Mouse (Mus musculus) splenic B cell, adult 2 months (primary cell): ENCODE results near the gene Ptprs.

Experiments used
- DNase-seq: peaks from one replicate; pipeline ENCODE4 v3.0.0-alpha.2; 2011; ENCODE audit warnings: low read depth, low spot score
- H3K27me3 ChIP-seq: 2 replicates; pipeline ENCODE4 v1.6.1; 2012; ENCODE audit warnings: mild to moderate bottlenecking, low read length, moderate library complexity, mixed read lengths; ENCODE audit not compliant: control insufficient read depth, poor library complexity, insufficient read depth, severe bottlenecking
- H3K36me3 ChIP-seq: 2 replicates; pipeline ENCODE4 v1.6.1; 2012; ENCODE audit warnings: mild to moderate bottlenecking, low read length, moderate library complexity, mixed read lengths; ENCODE audit not compliant: control insufficient read depth, poor library complexity, insufficient read depth, severe bottlenecking

The Ptprs gene

GRCm38 (mm10) chr17:56442316-56442715, 34.0 kb downstream of the Ptprs start:
- no peak for DNase-seq
- H3K27me3 ChIP-seq, result no peaks in the 10 kb centered on the region

GRCm38 (mm10) chr17:56439731-56440460, 36.4 kb downstream of the Ptprs start:
- no peak for DNase-seq
- Histone ChIP-seq H3K27me3 (no peaks in the 10 kb centered on the region), H3K36me3 (no peaks in the 10 kb centered on the region)

More at GRCm38 (mm10) chr17:56442316-56442715, 34.0 kb downstream of the Ptprs start:
- H3K36me3 ChIP-seq, result no peaks in the 10 kb centered on the region

DNA sequence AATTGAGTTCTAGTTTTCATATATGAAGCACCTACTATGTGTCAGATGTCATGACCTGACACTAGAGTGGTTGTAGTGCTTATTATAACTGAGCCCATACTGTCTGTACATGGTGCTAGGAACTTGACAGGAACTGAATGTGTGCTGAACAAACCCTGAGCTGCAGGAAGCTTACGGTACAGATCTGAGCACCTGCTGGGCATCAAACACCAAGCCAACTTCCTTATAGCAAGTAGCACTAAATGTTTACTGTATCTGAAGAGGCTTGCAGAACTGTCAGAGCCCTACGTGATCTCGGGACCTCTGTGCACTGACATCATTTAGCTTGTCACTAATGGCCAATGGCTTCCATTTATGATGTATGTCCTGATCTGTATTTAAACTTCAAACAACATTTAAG, 44.7 kb downstream of the Ptprs start:
- no peak for DNase-seq
- Histone ChIP-seq H3K27me3 (no peaks in the 10 kb centered on the region), H3K36me3 (no peaks in the 10 kb centered on the region)

DNA sequence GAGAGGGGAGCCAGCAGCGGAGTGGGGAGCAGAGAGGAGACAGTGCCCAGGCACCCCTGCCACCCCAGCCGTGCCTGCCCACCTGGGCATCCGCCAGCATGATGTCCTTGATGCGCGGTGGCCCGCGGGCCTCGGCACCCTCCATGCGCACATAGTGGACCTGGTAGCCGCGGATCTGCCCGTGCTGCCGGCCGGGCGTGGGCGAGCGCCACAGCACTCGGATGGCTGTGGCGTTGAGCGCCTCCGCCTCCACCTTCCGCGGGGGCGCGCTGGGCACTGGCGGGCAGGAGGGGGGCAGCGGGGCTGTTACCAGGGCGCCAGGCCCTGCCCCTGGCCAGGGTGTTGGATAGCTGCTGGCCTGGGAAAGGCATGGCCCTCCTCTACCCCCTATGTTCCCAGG, 48.4 kb downstream of the Ptprs start:
- DNase-seq, result no peak
- no peaks in the 10 kb centered on the region for H3K27me3 ChIP-seq
- no peaks in the 10 kb centered on the region for H3K36me3 ChIP-seq

- no peak for DNase-seq
- Histone ChIP-seq H3K36me3 (no peaks in the 10 kb centered on the region), H3K27me3 (no peaks in the 10 kb centered on the region)
These were observed 50.3 kb downstream of the Ptprs start for GRCm38 (mm10) chr17:56425941-56426340.

- no peaks in the 10 kb centered on the region for H3K27me3 ChIP-seq
- H3K36me3 ChIP-seq, result no peaks in the 10 kb centered on the region; the same call in 1 of the 2 replicates
- peak; percentile 85 for DNase-seq
These were observed 50.7 kb downstream of the Ptprs start for GRCm38 (mm10) chr17:56425584-56425914.

DNA sequence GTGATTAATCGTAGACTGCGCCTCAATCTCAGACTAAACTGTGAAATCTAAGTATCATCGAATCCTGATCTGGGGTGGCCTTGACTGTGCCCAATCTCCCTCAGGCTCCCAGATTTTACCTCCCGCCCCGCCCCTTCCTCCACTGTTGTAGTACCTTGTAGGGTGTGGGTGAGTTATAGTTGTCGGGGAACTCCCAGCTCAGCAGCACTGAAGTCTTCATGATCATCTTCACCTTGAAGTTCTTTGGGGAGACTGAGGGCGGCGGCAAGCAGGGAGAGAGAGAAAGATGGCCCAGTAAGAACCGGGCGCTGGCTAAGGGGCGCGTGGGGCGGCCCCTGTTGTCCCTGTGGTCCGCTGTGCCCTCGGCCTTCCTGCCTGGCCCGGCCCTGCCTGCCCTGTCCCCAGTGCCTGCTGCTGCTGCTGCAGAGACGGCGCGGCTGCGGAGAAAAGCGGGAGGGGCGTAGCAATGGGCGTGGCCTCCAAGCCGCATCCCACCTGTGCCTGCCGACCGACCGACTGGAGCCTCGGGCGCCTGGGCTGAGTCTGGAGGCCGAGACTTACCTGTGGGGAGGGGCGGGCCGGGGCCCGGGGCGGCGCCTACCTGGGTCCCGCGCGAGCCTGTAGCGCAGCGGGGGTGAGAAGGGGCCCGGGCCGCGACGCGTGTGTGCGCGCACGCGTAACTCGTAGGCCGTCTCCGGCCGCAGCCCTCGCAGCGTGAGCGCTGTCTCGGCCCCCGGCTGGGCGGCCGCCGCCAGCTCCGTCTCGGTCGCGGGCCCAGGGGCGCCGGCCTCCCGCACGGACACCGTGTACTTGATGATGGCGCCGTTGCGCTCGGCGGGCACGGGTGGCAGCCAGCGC, 51.3 kb downstream of the Ptprs start:
- Histone ChIP-seq H3K36me3 (no peaks in the 10 kb centered on the region; the same call in 1 of the 2 replicates), H3K27me3 (no peaks in the 10 kb centered on the region)
- DNase-seq, result peak; percentile 58

- H3K27me3 ChIP-seq, result no peaks in the 10 kb centered on the region
- no peaks in the 10 kb centered on the region; the same call in 1 of the 2 replicates for H3K36me3 ChIP-seq
- no peak for DNase-seq
These were observed 56.3 kb downstream of the Ptprs start for GRCm38 (mm10) chr17:56420022-56420421.

GRCm38 (mm10) chr17:56418304-56418703, 58.0 kb downstream of the Ptprs start:
- H3K27me3 ChIP-seq, result no peaks in the 10 kb centered on the region
- H3K36me3 ChIP-seq, result no peaks in the 10 kb centered on the region; the same call in 1 of the 2 replicates
- DNase-seq, result no peak

DNA sequence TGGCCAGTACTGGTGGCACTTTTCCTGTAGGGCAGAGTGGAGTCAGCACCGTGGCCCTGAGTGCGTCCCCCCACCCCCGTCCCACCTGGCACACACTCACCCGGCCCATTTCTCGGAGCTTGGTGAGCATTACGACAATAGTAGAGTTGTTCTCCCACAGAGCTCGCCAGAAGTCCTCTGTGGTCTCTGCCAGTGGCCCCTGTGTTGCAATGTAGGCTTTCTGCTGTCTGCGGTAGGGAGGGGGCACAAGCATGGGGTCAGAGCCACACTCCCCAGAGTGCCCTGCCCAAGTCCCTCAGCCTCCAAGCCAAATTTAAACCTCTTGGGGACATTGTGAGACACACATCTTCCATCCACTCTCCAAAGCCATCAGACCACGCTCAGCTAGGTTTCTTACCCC, 61.5 kb downstream of the Ptprs start:
- Histone ChIP-seq H3K27me3 (no peaks in the 10 kb centered on the region), H3K36me3 (no peaks in the 10 kb centered on the region)
- DNase-seq, result no peak

GRCm38 (mm10) chr17:56413113-56413512, 63.2 kb downstream of the Ptprs start:
- no peak for DNase-seq
- H3K36me3 ChIP-seq, result no peaks in the 10 kb centered on the region
- no peaks in the 10 kb centered on the region for H3K27me3 ChIP-seq

- no peak for DNase-seq
- Histone ChIP-seq H3K27me3 (no peaks in the 10 kb centered on the region), H3K36me3 (no peaks in the 10 kb centered on the region)
These were observed 64.8 kb downstream of the Ptprs start for GRCm38 (mm10) chr17:56411437-56411836.

GRCm38 (mm10) chr17:56409759-56410158, 66.5 kb downstream of the Ptprs start:
- Histone ChIP-seq H3K27me3 (no peaks in the 10 kb centered on the region), H3K36me3 (no peaks in the 10 kb centered on the region)
- DNase-seq, result no peak

DNA sequence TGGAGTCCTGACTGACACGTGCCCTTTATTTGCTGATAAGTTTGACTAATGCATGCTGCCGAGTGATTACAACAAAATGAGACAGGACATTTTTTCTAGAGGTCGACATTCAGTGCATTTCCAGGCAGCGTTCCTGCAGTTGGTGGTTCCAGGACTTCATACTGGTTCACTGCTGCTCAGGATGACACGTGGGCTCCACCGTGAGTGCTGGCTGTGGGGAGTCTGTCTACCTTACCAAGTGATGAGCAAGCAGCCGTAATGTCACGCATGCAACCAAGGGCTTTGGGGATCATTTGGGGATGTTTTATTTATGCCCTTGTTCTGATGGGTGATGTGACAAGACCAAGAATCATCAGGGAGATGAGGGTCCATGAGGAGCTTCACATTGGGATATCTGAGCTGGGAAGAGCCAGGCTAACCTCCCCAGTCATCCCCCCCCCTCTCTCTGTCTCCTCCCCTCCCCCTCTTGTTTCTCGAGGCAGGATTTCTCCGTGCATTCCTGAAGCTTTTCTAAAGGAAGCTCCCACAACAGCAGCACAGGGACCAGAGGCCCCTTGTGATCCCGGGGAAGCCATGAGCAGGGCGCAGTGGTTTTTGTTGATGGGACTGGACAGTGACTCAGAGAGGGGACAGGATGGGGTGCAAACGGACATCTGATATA, 67.2 kb downstream of the Ptprs start:
- Histone ChIP-seq H3K27me3 (no peaks in the 10 kb centered on the region), H3K36me3 (no peaks in the 10 kb centered on the region)
- DNase-seq, result no peak

DNA sequence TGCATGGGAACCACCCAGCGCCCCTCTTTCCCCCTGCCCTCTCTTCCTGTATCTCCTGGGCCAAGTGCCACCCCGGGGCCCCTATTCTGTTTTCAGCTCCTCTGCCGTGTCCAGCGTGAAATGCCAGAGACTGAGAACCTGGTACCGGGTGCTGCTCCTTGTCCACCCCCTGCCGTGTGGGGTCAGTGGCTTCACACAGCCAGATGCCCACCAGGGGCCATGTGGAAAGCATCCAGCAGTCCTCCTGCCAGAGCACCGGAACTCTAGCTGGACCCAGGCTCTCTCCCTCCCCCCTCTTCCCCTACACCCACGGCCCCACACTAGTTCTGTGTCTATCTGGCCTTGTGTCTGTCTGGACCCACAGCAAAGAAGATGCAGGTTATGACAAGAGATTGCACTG, 68.9 kb downstream of the Ptprs start:
- Histone ChIP-seq H3K36me3 (no peaks in the 10 kb centered on the region), H3K27me3 (no peaks in the 10 kb centered on the region)
- DNase-seq, result no peak
